Mouse (Mus musculus): ENCODE data around the gene Pdhb. TPM values are rescaled to one million over a fixed set of nuclear protein-coding genes. Genes with fewer than 3 reads are reported as not detected.
A peak's percentile ranks its signal among the peaks of the same experiment; 100 is the strongest.

The Pdhb gene
- polyA plus RNA-seq (2012; rRNA removed) = 30.3 and 53.1 TPM in 2 replicates

DNA sequence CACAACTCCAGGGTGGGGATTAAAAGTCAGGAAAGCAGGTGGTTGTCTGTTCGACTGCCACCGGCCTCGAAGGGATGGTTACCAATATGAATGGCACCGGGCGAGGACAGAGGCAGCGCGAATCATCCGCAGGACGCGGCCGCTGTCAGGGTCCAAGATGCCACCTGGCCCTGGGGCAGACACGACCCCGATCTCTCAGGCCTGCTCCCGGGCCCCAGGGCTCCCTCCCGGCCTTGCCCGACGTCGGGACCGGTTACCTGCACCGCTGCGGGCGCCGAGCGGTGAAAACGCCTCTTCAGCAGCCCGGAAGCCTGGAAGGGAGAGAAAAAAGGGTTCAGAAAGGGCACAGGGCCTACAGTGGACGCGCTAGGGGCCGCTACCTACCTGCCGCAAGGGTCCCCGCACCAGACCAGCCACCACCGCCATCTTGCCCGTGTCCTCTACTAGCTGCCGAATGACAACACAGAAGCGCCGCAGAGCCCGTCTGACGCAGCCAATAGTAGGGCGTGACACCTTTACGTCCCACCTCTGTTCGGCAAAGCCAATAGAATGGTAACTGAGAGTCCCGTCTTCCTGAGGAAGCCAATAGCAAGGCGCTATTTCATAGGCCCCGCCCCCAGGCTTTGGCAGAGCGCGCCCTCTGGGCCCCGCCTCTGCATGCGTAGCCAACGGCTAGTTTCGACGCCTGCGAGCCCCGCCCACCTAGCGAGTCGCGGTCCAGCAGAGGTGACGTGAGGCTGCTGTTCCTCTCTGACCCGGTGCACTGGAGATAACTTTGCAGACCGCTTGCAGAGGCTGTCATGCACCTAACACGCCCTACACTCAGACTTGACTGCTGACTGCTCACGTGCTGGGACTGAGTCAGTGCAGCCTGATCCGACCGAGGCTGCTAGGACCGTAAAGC lies at the start of gene Pdhb:
TSS of gene Pdhb (minus strand) at position 519 of the 904 bp plus-strand sequence.
- Histone ChIP-seq H3K4me3 (replicated peaks; ENCODE audit: extremely low read depth, low read depth, low read length) (peak within 1 kb of the TSS; percentile 84), H3K4me1 (ENCODE audit: control insufficient read depth, insufficient read depth, low read length) (peaks cover 5% of the 10 kb centered on the region; the same call in 1 of the 2 replicates)
- TF ChIP-seq POLR2A (IDR thresholded peaks at IDR 0.05; ENCODE audit: borderline replicate concordance, extremely low read depth, low read depth, low read length) (peak; percentile 84; the same call in 1 of the 2 replicates), CTCF (IDR thresholded peaks at IDR 0.05; ENCODE audit: insufficient read depth, low read length) (no peak)
- DNase-seq = peak; percentile 98
- WGBS = under 1% methylated on average over 59 of the region's 64 CpGs

DNA sequence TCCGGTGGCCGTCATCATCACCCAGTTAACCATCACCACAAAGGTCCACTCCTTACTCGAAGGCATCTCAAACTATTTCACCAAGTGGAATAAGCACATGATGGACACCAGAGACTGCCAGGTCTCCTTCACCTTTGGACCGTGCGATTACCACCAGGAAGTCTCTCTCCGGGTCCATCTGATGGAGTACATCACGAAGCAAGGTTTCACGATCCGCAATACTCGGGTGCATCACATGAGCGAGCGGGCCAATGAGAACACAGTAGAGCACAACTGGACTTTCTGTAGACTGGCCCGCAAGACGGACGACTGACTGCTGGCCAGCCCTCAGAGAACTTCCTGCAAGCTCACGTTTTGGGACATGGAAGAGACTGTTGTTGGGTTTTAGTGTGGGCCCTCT lies 49.7 kb upstream of the Pdhb start:
- Histone ChIP-seq H3K4me3 (replicated peaks; ENCODE audit: extremely low read depth, low read depth, low read length) (no peak overlapping the region), H3K4me1 (ENCODE audit: control insufficient read depth, insufficient read depth, low read length) (peaks cover 4% of the 10 kb centered on the region; the same call in 1 of the 2 replicates)
- TF ChIP-seq CTCF (IDR thresholded peaks at IDR 0.05; ENCODE audit: insufficient read depth, low read length) (no peak), POLR2A (IDR thresholded peaks at IDR 0.05; ENCODE audit: borderline replicate concordance, extremely low read depth, low read depth, low read length) (no peak)
- no peak for DNase-seq
- 94% methylated on average over 16 of the region's 16 CpGs for WGBS

DNA sequence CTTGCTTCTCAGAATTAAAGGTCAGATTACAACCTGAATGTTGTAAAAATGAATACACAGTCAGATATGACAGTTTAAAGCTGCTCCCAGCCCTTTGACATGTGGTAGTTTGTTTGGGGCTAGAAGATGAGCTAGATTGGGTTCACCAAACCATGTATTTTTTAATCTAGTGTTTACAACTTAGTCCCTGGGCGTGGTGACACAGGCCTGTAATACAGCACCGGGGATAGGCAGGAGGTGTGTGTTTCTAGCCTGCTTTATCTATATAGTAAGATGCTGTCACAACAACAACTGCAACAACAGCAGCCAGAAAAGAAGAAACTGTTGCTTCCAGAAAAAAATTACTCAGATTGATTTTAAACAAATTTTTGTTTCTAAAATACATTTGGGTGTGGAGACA lies 48.1 kb upstream of the Pdhb start:
- H3K4me1 ChIP-seq (ENCODE audit: control insufficient read depth, insufficient read depth, low read length) = peaks cover 6% of the 10 kb centered on the region
- TF ChIP-seq POLR2A (IDR thresholded peaks at IDR 0.05; ENCODE audit: borderline replicate concordance, extremely low read depth, low read depth, low read length) (no peak), CTCF (IDR thresholded peaks at IDR 0.05; ENCODE audit: insufficient read depth, low read length) (no peak)
- H3K4me3 ChIP-seq (replicated peaks; ENCODE audit: extremely low read depth, low read depth, low read length) = no peak overlapping the region
- WGBS = 89% methylated on average over 2 of the region's 2 CpGs
- DNase-seq = no peak

DNA sequence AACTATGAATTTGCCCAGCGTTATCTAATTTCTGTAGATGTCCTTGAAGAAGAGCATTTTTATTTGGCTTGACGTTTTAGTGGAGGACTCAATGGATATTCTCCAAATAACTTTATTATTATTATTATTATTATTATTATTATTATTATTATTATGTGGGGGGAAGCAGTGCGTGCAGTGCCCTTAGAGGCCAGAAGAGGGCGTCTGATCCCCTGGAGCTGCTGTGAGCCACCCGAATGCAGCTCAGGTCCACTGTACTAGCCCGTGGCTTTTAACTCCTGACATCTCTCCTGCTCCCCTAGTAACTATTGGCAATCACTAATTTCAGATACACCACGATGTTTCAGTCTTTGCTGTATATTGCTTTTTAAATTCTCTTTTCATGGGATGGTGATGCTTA lies 47.5 kb upstream of the Pdhb start:
- TF ChIP-seq CTCF (IDR thresholded peaks at IDR 0.05; ENCODE audit: insufficient read depth, low read length) = peak; percentile 56
- no peak for TF ChIP-seq POLR2A (IDR thresholded peaks at IDR 0.05; ENCODE audit: borderline replicate concordance, extremely low read depth, low read depth, low read length)
- Histone ChIP-seq H3K4me1 (ENCODE audit: control insufficient read depth, insufficient read depth, low read length) (peaks cover 10% of the 10 kb centered on the region), H3K4me3 (replicated peaks; ENCODE audit: extremely low read depth, low read depth, low read length) (no peak overlapping the region)
- no peak for DNase-seq
- 74% methylated on average over 7 of the region's 7 CpGs for WGBS

DNA sequence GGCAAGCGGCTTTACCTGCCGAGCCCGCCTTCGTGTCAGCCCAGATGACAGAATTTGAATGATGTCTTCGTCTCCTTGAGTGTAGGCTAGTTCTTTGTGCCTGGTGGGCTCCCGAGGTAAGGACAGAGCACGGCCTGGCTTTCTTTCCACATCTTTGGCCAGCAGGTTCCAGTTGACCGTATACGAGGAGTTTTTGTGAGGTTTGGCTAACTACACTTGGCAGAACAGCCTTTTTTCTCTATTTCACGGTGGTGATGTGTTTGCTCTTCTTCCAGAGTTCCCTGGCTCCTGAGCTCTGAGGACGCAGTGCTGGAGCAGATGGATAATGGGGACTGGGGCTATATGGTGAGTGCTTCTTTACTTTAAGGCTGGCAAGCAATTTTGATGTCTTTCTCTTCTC lies 47.1 kb upstream of the Pdhb start:
- H3K4me3 ChIP-seq (replicated peaks; ENCODE audit: extremely low read depth, low read depth, low read length) = no peak overlapping the region
- peaks cover 13% of the 10 kb centered on the region for H3K4me1 ChIP-seq (ENCODE audit: control insufficient read depth, insufficient read depth, low read length)
- WGBS = 83% methylated on average over 11 of the region's 11 CpGs
- DNase-seq = no peak
- no peak for TF ChIP-seq CTCF (IDR thresholded peaks at IDR 0.05; ENCODE audit: insufficient read depth, low read length)
- TF ChIP-seq POLR2A (IDR thresholded peaks at IDR 0.05; ENCODE audit: borderline replicate concordance, extremely low read depth, low read depth, low read length) = no peak

DNA sequence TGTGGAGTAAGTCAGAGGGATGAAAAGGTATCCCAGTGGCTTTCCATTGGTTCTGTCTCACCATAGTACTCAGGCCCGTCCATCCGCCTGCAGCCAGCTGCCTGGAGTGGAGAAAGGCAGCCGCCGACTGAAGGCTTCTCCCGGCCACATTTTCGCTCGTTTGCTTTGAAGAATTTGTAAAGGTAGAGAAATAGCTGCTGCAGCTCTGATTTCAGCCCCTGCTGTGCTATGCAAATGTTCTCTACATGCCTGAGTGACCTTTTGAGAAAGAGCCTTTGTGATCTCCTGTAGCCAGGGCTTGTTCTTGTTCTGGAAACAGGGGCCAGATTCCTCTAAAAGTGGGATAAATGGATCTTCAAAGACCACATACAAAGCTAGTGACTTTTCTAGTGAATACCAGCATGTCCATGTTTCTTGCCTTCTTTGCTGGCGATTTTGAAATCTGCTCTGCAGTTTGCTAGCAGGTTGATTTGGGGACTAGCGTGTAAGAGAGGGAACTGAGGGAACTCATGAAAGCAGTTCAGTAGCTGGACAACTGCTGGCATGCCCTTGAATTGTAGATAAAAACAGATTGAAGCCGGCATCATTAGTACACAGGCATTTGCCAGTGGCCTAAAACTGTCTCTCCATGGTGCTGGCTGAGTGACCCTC lies 46.0 kb upstream of the Pdhb start:
- no peak for DNase-seq
- TF ChIP-seq POLR2A (IDR thresholded peaks at IDR 0.05; ENCODE audit: borderline replicate concordance, extremely low read depth, low read depth, low read length) = no peak
- TF ChIP-seq CTCF (IDR thresholded peaks at IDR 0.05; ENCODE audit: insufficient read depth, low read length) = no peak
- 69% methylated on average over 10 of the region's 10 CpGs for WGBS
- no peak overlapping the region for H3K4me3 ChIP-seq (replicated peaks; ENCODE audit: extremely low read depth, low read depth, low read length)
- peaks cover 15% of the 10 kb centered on the region for H3K4me1 ChIP-seq (ENCODE audit: control insufficient read depth, insufficient read depth, low read length)

GRCm38 (mm10) chr14:8218238-8218637 lies 45.4 kb upstream of the Pdhb start:
- 67% methylated on average over 7 of the region's 7 CpGs for WGBS
- Histone ChIP-seq H3K4me3 (replicated peaks; ENCODE audit: extremely low read depth, low read depth, low read length) (no peak overlapping the region), H3K4me1 (ENCODE audit: control insufficient read depth, insufficient read depth, low read length) (peaks cover 15% of the 10 kb centered on the region)
- TF ChIP-seq CTCF (IDR thresholded peaks at IDR 0.05; ENCODE audit: insufficient read depth, low read length) = no peak
- no peak for TF ChIP-seq POLR2A (IDR thresholded peaks at IDR 0.05; ENCODE audit: borderline replicate concordance, extremely low read depth, low read depth, low read length)
- no peak for DNase-seq

DNA sequence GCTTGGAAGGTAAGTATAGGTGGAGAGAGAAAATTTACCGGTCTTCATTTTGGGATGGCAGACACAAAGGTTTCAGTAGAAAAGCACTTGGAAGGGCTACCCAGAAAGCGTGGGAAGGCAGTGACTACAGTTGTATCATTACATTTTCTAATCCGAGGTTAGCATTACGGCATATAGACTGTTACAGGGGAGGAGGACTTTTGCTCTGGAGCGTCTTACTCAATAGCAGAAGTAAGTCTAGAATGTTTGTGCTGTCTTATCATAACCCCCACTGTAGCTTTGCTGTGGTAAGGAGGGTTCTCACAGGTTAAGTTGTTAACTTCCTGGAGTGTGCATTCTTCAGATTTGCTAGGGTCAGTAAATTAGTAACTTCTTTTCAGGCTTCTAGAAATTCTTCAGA lies 43.3 kb upstream of the Pdhb start:
- Histone ChIP-seq H3K4me1 (ENCODE audit: control insufficient read depth, insufficient read depth, low read length) (peaks cover 15% of the 10 kb centered on the region), H3K4me3 (replicated peaks; ENCODE audit: extremely low read depth, low read depth, low read length) (no peak overlapping the region)
- TF ChIP-seq POLR2A (IDR thresholded peaks at IDR 0.05; ENCODE audit: borderline replicate concordance, extremely low read depth, low read depth, low read length) = no peak
- no peak for TF ChIP-seq CTCF (IDR thresholded peaks at IDR 0.05; ENCODE audit: insufficient read depth, low read length)
- DNase-seq = no peak
- WGBS = 64% methylated on average over 5 of the region's 5 CpGs

- H3K4me3 ChIP-seq (replicated peaks; ENCODE audit: extremely low read depth, low read depth, low read length) = peak overlapping the region; percentile 4
- H3K4me1 ChIP-seq (ENCODE audit: control insufficient read depth, insufficient read depth, low read length) = peaks cover 15% of the 10 kb centered on the region
- 47% methylated on average over 21 of the region's 21 CpGs for WGBS
- no peak for DNase-seq
- no peak for TF ChIP-seq POLR2A (IDR thresholded peaks at IDR 0.05; ENCODE audit: borderline replicate concordance, extremely low read depth, low read depth, low read length)
Observed at GRCm38 (mm10) chr14:8215208-8215778, 42.5 kb upstream of the Pdhb start.

All from lung, adult 2 months (tissue).